Mouse (Mus musculus) intestine, embryonic 15.5 days (tissue): Measurements from ENCODE around the gene Mfap5. TPM values are rescaled to one million over a fixed set of nuclear protein-coding genes. Genes with fewer than 3 reads are reported as not detected.
"Not testable (repeated sequence)": the region's sequence is repeated elsewhere in the genome, so short reads cannot be mapped to it uniquely, and the experiment has no call there.

Experiments
- ATAC-seq: fragments of 200-750 bp; cut with Nextera tagmentation; 2 replicates; pipeline ENCODE4 v1.8.0; 2017; ENCODE audit warnings: moderate TSS enrichment, moderate library complexity
- H3K27ac ChIP-seq: fragments of 300-500 bp; sonication (generic); 2 replicates; pipeline ENCODE4 v1.5.1; 2015; ENCODE audit warnings: mild to moderate bottlenecking, inconsistent platforms
- H3K27me3 ChIP-seq: fragments of 300-500 bp; sonication (generic); replicated peaks from 2 replicates; pipeline ENCODE4 v1.6.1; 2015; ENCODE audit warnings: inconsistent platforms
- H3K36me3 ChIP-seq: fragments of 300-500 bp; sonication (generic); 2 replicates; pipeline ENCODE4 v1.6.1; 2015; ENCODE audit warnings: inconsistent platforms
- H3K4me1 ChIP-seq: fragments of 300-500 bp; sonication (generic); replicated peaks from 2 replicates; pipeline ENCODE4 v1.6.1; 2015; ENCODE audit warnings: inconsistent platforms
- H3K4me2 ChIP-seq: fragments of 300-500 bp; sonication (generic); replicated peaks from 2 replicates; pipeline ENCODE4 v1.6.1; 2015; ENCODE audit warnings: mild to moderate bottlenecking, inconsistent platforms
- H3K4me3 ChIP-seq: fragments of 300-500 bp; sonication (generic); replicated peaks from 2 replicates; pipeline ENCODE4 v1.5.1; 2015; ENCODE audit warnings: inconsistent platforms
- H3K9ac ChIP-seq: fragments of 300-500 bp; sonication (generic); 2 replicates; pipeline ENCODE4 v1.6.1; 2015; ENCODE audit warnings: inconsistent platforms
- H3K9me3 ChIP-seq: fragments of 300-500 bp; sonication (generic); 2 replicates; pipeline ENCODE4 v1.6.1; 2016; ENCODE audit warnings: inconsistent platforms
- whole genome bisulfite sequencing: fragments of 180-500 bp; shearing (Covaris S2); methylation state at CpG from one replicate; pipeline ENCODE4 v1.1.7; 2015; 5-methylcytosine and 5-hydroxymethylcytosine counted together
- polyA plus RNA-seq: library from polyadenylated mRNA; unstranded; fragments of >200 nt; fragmentation: Nextera tagmentation; extraction: Ambion mirVana; gene quantifications from 2 replicates; pipeline ENCODE4 v1.2.1, GENCODE M21; 2015

Mfap5 gene
- polyA plus RNA-seq, 1 experiment from 2014 or later = 8.8 TPM

DNA sequence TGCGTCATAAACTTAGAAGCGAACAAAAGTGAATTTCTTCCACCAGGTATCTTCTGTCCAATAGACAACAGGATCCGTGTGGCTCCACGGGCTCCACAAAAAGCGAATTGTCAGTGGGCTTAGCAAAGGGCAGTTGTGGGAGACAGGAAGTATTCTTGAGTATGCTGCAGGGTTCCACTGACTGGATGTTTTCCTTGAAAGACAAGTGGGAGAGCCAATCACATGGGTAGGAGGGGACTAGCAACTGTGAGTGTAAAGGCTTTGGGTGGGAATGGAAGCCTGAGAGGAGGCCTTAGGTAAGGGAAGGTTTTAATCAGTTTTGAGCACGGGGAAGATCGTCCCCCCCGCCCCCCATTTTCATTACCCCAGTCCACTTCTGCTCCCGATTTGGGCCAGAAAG is 16.9 kb downstream of the Mfap5 start:
- Histone ChIP-seq H3K9ac (no peak overlapping the region), H3K27me3 (no peaks in the 10 kb centered on the region), H3K36me3 (no peaks in the 10 kb centered on the region), H3K4me2 (no peak overlapping the region), H3K27ac (no peak overlapping the region), H3K9me3 (no peaks in the 10 kb centered on the region), H3K4me3 (no peak overlapping the region), H3K4me1 (no peaks in the 10 kb centered on the region)
- WGBS = 69% methylated on average over 9 of the region's 9 CpGs
- peak; percentile 45; the same call in 1 of the 2 replicates for ATAC-seq

DNA sequence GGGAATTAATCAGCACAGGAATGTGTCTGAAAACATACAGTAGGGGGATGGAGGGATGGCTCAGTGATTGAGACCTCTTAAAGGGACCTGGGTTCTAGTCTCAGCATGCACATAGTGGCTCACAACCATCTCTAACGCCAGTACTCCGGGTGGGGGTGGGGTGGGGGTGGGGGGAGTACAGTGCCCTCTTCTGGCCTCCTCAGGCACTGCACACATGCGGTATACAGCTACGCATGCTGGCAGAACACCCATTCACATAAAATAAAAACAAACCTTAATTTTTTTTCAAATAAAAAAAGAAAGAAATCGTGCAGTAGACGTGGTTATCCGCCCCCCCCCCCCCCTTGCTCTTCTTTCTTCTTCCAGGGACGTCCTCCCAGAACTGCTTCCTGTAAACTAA is 17.6 kb downstream of the Mfap5 start:
- Histone ChIP-seq H3K4me3 (no peak overlapping the region), H3K36me3 (no peaks in the 10 kb centered on the region), H3K9me3 (no peaks in the 10 kb centered on the region), H3K4me2 (no peak overlapping the region), H3K27ac (no peak overlapping the region), H3K9ac (no peak overlapping the region), H3K27me3 (no peaks in the 10 kb centered on the region), H3K4me1 (no peaks in the 10 kb centered on the region)
- no peak for ATAC-seq
- 74% methylated on average over 8 of the region's 8 CpGs for WGBS

- H3K9me3 ChIP-seq = no peaks in the 10 kb centered on the region
- H3K4me2 ChIP-seq = no peak overlapping the region
- no peak for ATAC-seq
- H3K4me3 ChIP-seq = no peak overlapping the region
- no peaks in the 10 kb centered on the region for H3K4me1 ChIP-seq
- H3K27me3 ChIP-seq = no peaks in the 10 kb centered on the region
- 16% methylated on average over 12 of the region's 12 CpGs for WGBS
- H3K27ac ChIP-seq = no peak overlapping the region
- H3K36me3 ChIP-seq = no peaks in the 10 kb centered on the region
- H3K9ac ChIP-seq = no peak overlapping the region
These were observed 22.0 kb downstream of the Mfap5 start for GRCm38 (mm10) chr6:122527596-122527995.

GRCm38 (mm10) chr6:122528136-122528535 is 22.5 kb downstream of the Mfap5 start:
- H3K4me2 ChIP-seq = no peak overlapping the region
- no peaks in the 10 kb centered on the region for H3K9me3 ChIP-seq
- no peak overlapping the region for H3K9ac ChIP-seq
- no peak overlapping the region for H3K27ac ChIP-seq
- H3K36me3 ChIP-seq = no peaks in the 10 kb centered on the region
- no peaks in the 10 kb centered on the region for H3K27me3 ChIP-seq
- no peak overlapping the region for H3K4me3 ChIP-seq
- no peaks in the 10 kb centered on the region for H3K4me1 ChIP-seq
- WGBS = 75% methylated on average over 11 of the region's 11 CpGs
- ATAC-seq = no peak

DNA sequence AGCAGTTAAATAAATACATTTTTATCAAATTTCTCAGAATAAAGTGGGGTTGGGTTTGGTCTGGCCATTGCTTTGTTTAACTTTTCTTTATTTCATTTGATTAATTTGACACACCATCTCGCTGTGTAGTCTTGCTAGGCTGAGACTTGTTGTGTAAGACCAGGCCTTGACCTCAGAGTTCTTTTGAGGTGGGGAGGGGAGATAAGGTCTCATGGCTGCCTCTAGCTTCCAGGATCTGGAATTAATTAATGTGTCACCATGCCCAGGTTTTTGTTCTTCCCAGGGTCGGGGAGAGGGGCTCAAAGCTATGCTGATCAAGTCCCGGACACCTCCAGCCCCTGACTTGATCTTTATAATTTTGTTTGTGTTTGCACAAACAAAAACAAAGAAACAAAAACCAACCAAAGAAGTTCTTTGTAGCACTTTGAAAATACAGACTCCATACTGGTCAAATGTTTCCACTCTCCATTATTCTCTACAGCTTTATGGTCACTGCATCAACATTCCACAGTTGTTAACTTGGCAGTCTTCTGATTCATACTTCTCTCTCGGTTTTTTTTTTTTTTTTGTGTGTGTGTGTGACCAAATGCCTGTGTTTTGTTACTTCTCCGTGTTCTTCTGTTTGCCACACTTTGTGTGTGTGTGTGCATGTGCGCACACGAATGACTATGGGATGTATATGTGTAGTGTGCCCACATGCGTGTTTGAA is 26.0 kb downstream of the Mfap5 start:
- H3K27me3 ChIP-seq = no peaks in the 10 kb centered on the region
- 64% methylated on average over 8 of the region's 8 CpGs for WGBS
- H3K4me3 ChIP-seq = no peak overlapping the region
- no peaks in the 10 kb centered on the region for H3K4me1 ChIP-seq
- no peaks in the 10 kb centered on the region for H3K9me3 ChIP-seq
- no peak overlapping the region for H3K4me2 ChIP-seq
- H3K27ac ChIP-seq = no peak overlapping the region
- no peak for ATAC-seq
- H3K36me3 ChIP-seq = no peaks in the 10 kb centered on the region
- H3K9ac ChIP-seq = no peak overlapping the region

DNA sequence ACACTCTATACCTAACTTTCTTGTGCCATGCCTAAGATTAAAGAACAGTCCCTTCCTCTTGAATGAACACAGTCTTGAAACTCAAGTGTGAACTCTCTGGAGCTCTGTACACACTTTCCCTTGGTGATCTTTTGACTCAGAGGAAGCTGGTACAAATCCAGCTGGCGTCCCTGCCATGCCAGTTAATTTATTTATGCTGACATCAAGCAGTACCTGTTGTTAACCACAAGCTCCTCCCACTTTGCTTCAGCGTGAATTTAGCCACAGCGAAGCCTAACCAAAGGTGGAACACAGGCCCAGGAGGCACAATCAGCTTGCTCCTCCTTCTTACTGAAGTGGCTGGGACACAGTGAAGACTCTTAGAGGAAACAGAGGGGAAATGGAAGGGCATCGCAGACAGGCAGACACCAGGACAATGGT is 27.2 kb downstream of the Mfap5 start:
- 11% methylated on average over 4 of the region's 4 CpGs for WGBS
- Histone ChIP-seq H3K9ac (no peak overlapping the region), H3K4me1 (no peaks in the 10 kb centered on the region), H3K4me2 (peak overlapping the region; percentile 28), H3K36me3 (no peaks in the 10 kb centered on the region), H3K27ac (no peak overlapping the region), H3K27me3 (no peaks in the 10 kb centered on the region), H3K9me3 (no peaks in the 10 kb centered on the region), H3K4me3 (no peak overlapping the region)
- ATAC-seq = no peak

DNA sequence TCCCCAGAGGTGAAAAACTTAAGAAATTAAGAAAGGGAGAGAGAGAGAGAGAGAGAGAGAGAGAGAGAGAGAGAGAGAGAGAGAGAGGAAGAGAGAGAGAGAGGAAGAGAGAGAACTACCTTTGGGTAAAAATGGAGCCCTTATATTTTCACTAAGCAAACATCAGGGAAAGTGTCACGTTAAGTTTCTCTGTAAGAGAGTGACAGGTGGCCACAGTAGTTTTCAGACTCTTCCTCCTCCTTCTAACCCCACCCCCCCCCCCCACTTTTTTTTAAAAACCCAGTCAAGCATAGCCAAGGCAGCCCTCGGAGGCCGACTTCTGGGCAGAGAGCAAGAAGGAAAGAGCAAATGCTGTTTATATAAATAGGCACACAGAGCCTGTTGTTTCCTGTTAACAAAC is 28.4 kb downstream of the Mfap5 start:
- H3K4me3 ChIP-seq = no peak overlapping the region
- H3K9me3 ChIP-seq = no peaks in the 10 kb centered on the region
- WGBS = 47% methylated on average over 3 of the region's 3 CpGs
- no peaks in the 10 kb centered on the region for H3K36me3 ChIP-seq
- H3K4me2 ChIP-seq = no peak overlapping the region
- H3K27ac ChIP-seq = no peak overlapping the region
- no peak overlapping the region for H3K9ac ChIP-seq
- ATAC-seq = no peak
- no peaks in the 10 kb centered on the region for H3K27me3 ChIP-seq
- H3K4me1 ChIP-seq = no peaks in the 10 kb centered on the region

DNA sequence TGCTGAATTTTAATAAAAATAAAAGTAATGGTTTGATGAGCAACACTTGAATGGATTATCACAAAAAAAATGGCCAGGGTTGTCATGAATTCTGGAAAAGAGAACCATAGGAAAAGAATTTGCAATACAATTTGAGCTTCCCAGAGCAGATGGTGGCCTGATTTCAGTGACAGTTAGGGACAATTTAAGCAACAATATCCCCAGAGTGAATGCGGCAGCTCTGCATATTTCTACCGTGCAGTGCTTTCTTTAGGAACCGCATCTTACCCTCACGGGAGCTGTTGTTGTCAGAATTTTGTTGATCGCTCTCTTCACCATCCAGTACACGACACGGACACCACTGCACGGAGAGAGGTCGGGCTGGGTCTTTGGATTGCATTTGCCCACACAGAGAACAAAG is 33.9 kb downstream of the Mfap5 start:
- no peaks in the 10 kb centered on the region for H3K9me3 ChIP-seq
- no peaks in the 10 kb centered on the region for H3K27me3 ChIP-seq
- H3K4me2 ChIP-seq = no peak overlapping the region
- no peak overlapping the region for H3K27ac ChIP-seq
- no peaks in the 10 kb centered on the region for H3K36me3 ChIP-seq
- no peak overlapping the region for H3K4me3 ChIP-seq
- no peak for ATAC-seq
- no peaks in the 10 kb centered on the region for H3K4me1 ChIP-seq
- no peak overlapping the region for H3K9ac ChIP-seq
- WGBS = 88% methylated on average over 9 of the region's 9 CpGs

DNA sequence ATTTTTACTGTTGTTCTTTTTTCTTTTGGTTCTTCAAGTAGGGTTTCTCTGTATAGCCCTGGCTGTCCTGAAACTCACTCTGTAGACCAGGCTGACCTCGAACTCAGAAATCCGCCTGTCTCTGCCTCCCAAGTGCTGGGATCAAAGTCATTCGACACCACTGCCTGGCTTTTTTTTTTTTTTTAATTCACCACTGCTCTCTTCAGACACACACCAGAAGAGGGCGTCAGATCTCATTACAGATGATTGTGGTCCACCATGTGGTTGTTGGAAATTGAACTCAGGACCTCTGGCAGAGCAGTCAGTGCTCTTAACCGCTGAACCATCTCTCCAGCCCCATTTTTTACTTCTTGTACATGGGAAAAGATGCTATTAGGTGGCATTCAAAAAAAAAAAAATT is 36.8 kb downstream of the Mfap5 start:
- H3K9ac ChIP-seq, ATAC-seq, H3K27me3 ChIP-seq, H3K36me3 ChIP-seq, H3K9me3 ChIP-seq, H3K4me3 ChIP-seq, H3K4me2 ChIP-seq, H3K4me1 ChIP-seq, H3K27ac ChIP-seq: not testable (repeated sequence)
- 77% methylated on average over 5 of the region's 5 CpGs for WGBS

DNA sequence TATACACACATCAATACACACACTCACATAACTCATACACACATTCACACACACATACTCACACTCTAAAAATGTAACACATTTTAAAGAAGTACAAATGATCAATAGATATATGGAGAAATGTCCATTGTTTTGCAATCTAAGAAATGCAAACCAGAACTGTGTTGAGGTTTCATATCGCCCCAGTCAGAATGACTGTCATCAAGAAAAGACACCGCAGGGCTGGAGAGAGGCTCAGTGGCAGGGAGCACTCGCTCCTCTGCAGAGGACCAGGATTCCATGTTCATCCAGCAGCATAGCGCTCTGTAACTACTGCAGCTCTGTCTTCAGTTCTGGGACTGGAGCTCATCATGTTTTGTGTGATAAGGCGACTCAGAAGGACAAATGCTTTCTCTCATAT is 37.9 kb downstream of the Mfap5 start:
- 79% methylated on average over 5 of the region's 5 CpGs for WGBS

GRCm38 (mm10) chr6:122544672-122545071 is 39.0 kb downstream of the Mfap5 start:
- no peaks in the 10 kb centered on the region for H3K9me3 ChIP-seq
- H3K36me3 ChIP-seq = no peaks in the 10 kb centered on the region
- no peak overlapping the region for H3K4me3 ChIP-seq
- H3K27ac ChIP-seq = no peak overlapping the region
- WGBS = 100% methylated on average over 1 of the region's 1 CpGs
- ATAC-seq = no peak
- H3K27me3 ChIP-seq = no peaks in the 10 kb centered on the region
- no peak overlapping the region for H3K9ac ChIP-seq
- H3K4me1 ChIP-seq = no peaks in the 10 kb centered on the region
- H3K4me2 ChIP-seq = no peak overlapping the region

More for the DNA sequence above, 37.9 kb downstream of the Mfap5 start:
- H3K4me3 ChIP-seq = no peak overlapping the region
- H3K9me3 ChIP-seq = no peaks in the 10 kb centered on the region
- no peak overlapping the region for H3K4me2 ChIP-seq
- ATAC-seq = no peak
- H3K9ac ChIP-seq = no peak overlapping the region
- no peaks in the 10 kb centered on the region for H3K36me3 ChIP-seq
- no peaks in the 10 kb centered on the region for H3K4me1 ChIP-seq
- H3K27ac ChIP-seq = no peak overlapping the region
- no peaks in the 10 kb centered on the region for H3K27me3 ChIP-seq

DNA sequence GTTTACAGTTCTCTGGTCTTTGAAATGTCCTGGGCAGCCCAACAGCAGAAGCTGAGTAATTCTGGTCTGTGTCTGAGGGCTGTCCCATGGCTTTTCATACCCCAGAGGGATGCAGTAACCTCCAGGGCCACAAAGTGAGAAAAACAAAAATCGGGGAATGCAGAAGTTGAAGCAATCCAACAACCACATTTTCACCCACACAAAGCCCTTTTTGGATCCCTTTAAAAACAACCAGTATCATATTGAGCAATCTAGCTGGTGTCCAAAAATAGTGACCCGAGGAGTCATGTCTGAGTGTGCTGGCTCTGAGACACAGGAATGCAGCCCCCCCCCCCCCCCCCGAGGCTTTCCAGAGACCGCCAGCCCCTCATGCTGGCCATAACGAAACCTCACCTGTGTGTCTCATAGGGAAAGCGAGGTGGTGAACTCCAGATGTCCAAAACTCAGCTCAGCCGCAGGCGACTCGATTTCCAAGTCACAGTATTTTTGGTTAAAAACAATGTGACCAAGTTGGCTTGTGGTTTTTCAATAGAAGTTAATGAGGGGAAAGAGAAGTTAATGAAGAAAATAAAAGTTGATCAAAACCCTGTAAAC is 39.7 kb downstream of the Mfap5 start:
- 66% methylated on average over 9 of the region's 9 CpGs for WGBS

DNA sequence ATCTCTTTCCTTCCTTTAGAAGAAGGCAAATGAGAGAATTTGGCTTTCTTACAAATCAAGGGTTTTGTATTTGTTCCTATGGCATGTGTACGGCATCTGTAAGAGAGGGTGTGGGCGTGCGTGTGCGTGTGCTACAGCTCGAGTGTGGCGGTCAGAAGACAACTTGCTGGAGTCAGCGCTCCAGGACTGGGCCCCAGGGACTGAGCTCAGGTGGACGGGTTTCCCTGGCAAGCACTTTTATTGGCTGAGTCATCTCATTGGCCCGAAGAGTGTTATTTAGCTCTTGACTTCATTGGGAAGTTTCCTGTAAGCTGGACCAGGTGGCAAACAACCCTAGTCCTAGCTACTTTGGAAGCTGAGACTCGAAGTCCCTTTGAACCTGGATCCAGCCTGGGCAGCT is 40.3 kb downstream of the Mfap5 start:
- no peak overlapping the region for H3K4me2 ChIP-seq
- ATAC-seq = no peak
- 80% methylated on average over 10 of the region's 10 CpGs for WGBS

More for the DNA sequence above, 39.7 kb downstream of the Mfap5 start:
- no peaks in the 10 kb centered on the region for H3K27me3 ChIP-seq
- no peaks in the 10 kb centered on the region for H3K4me1 ChIP-seq
- no peak overlapping the region for H3K4me2 ChIP-seq
- no peak overlapping the region for H3K27ac ChIP-seq
- no peak overlapping the region for H3K9ac ChIP-seq
- ATAC-seq = no peak
- H3K4me3 ChIP-seq = no peak overlapping the region
- no peaks in the 10 kb centered on the region for H3K9me3 ChIP-seq
- H3K36me3 ChIP-seq = no peaks in the 10 kb centered on the region

More for the DNA sequence above, 40.3 kb downstream of the Mfap5 start:
- H3K9me3 ChIP-seq = no peaks in the 10 kb centered on the region
- H3K4me3 ChIP-seq = no peak overlapping the region
- H3K27ac ChIP-seq = no peak overlapping the region
- H3K27me3 ChIP-seq = no peaks in the 10 kb centered on the region
- no peaks in the 10 kb centered on the region for H3K4me1 ChIP-seq
- no peaks in the 10 kb centered on the region for H3K36me3 ChIP-seq
- no peak overlapping the region for H3K9ac ChIP-seq
